Mouse (Mus musculus) ZHBTc4 (cell line): Measurements from ENCODE around the gene Dync1i2.
A peak's percentile ranks its signal among the peaks of the same experiment; 100 is the strongest.

ENCODE experiments used
- DNase-seq: peaks from one replicate; pipeline ENCODE4 v3.0.0-alpha.2; 2011; ENCODE audit warnings: low read depth, low spot score

Gene Dync1i2

DNA sequence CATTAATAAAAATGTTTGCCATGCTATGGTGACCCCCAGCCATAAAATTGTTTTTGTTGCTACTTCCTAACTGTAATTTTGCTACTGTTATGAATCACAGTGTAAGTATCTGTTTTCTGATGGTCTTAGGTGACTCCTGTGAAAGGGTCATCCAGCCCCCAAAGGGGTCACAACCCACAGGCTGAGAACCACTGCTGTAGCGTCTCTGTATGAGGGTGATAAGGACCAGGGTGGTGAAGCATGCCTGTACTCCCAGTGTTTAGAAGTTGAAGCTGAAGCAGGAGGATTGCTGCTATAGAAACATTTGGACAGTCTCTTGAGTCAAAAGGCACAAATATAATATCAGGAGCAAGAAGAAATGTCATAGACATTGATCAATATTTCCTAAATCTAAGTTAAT lies 57.8 kb downstream of the Dync1i2 start:
- DNase-seq, result no peak

GRCm38 (mm10) chr2:71270085-71270484 lies 58.6 kb downstream of the Dync1i2 start:
- DNase-seq, result no peak

- DNase-seq, result peak; percentile 34
Measured at GRCm38 (mm10) chr2:71273955-71274679, 62.6 kb downstream of the Dync1i2 start.

DNA sequence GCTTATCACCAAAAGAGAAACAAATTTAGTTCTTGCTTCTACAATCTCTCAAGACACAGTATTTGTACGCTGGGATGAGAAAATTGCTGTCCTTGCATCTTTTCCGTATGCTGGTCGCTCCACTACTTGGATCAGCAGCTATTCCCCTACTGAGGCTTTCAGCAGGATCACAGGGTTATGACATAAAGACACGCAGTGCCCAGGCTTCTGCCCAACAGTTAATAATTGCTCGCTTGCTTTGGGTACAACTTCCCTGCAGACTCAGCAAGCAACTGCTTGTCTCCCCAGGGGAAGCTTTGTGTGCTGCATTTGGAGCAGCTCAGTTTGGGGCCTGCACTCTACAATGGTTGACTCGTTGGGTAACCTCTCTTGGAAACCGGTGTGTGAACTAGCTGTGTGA lies 64.2 kb downstream of the Dync1i2 start:
- no peak for DNase-seq

DNA sequence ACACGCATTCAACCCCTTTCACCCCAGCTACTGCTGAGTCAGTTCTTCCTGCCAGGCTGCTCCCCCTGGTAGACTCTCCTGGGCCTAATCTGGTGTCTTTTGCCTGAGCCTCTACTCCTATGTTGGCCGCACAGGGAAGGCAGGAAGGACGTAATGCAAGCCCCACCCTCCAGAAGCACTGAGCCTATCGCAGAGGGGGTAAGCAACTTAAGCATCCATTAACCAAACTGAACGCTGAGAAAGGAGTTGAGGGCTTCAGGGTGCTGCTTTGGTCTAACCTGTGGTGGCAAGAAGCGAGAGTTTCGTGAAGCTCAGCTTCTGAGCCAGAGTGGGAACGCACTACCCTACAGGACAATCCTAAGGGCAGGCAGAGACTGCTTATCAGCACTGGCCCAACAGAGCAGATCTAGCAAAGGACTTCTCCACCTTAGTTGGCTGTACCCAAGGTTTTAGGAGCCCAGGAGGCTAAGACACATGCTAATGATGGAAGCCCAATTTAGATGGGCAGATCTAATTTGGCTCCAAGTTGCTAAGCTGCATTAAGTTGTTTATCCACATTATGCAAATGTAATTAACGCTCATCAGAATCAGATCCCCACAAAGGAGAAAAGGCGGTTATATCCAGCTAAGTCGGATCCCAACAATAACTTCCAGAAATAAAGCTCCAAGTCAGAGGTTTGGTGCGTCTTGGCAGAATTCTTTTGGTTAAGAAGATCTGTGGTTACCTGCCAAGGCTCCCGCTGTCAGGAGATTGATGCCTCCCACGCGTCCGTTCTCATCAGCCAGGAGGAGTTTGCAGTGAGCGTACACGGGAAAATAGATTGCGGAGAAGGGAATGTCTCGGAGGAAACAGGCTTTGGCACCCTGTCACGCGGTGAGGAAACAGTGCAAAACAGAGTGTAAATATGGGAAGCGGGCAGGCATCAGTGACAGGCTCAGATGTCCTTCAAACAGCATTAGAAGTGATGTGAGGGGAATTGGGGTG lies 67.6 kb downstream of the Dync1i2 start:
- peak; percentile 69 for DNase-seq

- no peak for DNase-seq
Measured at GRCm38 (mm10) chr2:71281981-71282380, 70.5 kb downstream of the Dync1i2 start.

- peak; percentile 36 for DNase-seq
Measured at GRCm38 (mm10) chr2:71290107-71290775, 78.7 kb downstream of the Dync1i2 start.

DNA sequence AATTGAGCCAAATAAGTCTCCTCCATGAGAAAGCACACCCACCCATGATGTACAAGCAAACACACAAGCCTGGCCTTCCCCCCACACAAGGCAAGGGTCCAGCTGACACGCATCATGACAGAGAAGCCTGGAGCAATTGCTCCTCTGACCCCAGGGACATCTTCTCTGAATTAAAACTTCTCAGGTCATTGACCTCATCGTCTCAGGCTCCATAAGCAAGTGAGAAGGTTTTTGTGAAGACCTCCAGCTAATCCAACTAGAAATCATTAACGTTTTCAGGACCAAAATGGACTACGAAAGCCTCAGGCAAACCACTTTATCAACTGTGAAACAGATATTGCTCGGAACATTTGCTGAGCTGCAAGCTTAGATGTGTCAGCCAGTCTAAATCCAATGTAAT lies 80.1 kb downstream of the Dync1i2 start:
- DNase-seq, result no peak

DNA sequence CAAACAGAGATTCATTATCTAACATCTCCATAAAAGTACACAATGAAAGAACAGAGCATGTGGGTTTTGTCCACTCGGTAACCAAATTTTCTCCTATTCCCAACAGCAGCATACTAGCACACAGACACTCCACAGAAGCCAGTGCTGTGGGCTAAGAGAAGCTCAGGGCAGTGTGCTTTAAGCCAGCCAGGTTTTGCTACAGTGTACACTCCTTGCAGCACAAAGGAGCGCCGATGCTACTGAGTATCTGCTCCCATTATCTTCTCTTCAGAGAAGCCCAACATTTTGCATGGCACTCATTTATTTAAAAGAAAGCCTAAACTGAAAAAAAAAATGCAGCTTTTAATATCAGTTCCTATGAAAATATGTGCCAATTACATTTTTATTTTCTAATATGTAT lies 82.5 kb downstream of the Dync1i2 start:
- no peak for DNase-seq

DNA sequence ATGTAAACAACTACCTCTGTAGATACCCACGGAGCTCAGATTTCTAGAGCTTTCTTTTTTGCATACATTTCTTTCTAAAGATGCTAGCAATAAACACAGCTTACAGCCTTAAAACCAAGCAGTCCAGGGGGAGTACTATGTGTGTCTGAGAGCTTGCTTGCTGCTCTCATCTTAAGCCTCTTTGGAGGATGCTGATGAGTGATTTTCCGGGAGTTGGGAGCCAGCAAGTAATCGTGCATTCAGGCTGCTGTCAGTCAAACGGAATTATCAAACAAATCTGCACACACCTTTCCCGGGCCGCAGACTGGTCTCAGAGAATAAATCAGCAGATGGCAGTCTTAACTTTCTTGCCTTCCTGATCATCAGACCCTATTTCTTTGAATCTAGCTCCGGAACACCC lies 83.0 kb downstream of the Dync1i2 start:
- no peak for DNase-seq

GRCm38 (mm10) chr2:71295844-71296243 lies 84.3 kb downstream of the Dync1i2 start:
- DNase-seq, result no peak

GRCm38 (mm10) chr2:71297501-71297900 lies 86.0 kb downstream of the Dync1i2 start:
- DNase-seq, result no peak

- no peak for DNase-seq
Measured at GRCm38 (mm10) chr2:71298729-71299128, 87.2 kb downstream of the Dync1i2 start.

DNA sequence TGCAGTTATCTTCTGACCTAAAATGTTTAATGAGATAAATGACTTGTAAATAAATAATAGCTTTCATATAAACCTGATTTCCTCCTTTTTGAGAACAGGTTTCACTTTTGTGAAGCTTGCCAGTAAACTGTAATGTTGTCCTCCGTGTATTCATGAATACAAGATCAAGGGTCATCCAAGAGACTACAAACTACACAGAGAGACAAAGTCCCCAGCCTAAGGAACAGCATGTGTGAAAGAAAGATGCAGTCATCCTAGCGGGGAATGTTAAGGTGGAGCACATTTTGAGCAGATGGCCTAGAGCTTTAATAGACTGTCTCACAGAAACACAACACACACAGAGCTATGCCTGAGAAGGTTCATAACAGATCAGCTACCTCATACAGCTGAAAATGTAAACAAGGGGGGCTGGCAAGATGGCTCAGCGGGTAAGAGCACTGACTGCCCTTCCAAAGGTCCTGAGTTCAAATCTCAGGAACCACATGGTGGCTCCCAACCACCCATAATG lies 90.7 kb downstream of the Dync1i2 start:
- DNase-seq, result no peak

DNA sequence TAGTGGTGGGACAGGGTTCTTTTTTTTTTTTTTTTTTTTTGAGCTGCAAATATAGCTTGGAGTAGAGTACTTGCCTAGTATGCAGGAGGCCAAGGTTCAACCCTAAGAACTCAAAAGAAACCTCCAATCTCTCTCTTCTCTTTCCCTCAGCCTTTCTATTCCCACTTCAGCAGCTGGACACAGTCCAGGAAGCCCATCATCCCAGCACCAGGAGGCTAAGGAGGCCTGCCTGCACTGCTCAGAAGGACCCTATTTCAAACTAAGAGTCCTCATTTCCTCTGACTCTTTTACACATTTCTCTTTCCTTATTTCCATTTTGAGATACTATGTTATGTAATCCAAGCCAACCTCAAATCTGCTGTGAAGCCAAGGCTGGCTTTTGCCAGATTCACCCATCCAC lies 91.7 kb downstream of the Dync1i2 start:
- DNase-seq, result no peak

GRCm38 (mm10) chr2:71304821-71305220 lies 93.3 kb downstream of the Dync1i2 start:
- DNase-seq, result no peak

DNA sequence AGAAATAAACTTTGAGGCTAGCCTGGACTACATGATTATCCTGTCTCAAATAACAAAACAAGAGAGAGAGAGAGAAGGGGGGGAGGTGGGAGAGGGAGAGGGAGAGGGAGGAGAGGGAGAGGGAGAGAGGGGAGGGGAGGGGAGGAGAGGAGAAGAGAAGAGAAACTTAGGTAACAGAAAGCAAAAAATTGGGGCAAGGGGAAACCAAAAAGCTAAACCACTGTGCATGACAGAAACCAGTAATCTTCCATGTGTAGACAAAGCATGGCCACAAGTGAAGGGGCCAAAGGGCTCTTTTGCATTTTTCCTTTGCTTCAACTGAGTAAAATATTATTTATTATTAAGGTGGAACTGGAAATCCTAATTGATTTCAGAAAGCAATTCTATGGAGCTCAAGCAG lies 94.9 kb downstream of the Dync1i2 start:
- DNase-seq, result no peak

- DNase-seq, result no peak
Measured at GRCm38 (mm10) chr2:71309726-71310125, 98.2 kb downstream of the Dync1i2 start.

DNA sequence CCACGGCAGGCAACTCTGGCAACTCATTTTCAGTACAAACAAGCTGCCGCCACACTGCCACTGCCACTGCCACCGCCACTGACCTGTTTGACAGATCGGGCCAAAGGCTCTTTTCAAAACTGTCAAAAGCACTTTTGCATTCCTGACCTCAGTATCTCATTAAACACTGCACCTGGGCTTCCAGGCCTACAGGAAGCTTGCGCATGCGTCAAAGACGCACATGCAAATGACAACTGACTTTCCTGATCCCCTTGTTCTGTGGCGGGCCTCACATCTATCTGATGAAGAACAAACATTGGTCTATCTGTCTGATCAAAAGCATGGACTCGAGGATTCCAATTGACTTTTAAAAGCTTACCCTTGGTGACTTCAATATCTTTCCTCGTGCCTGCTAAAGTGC lies 100.6 kb downstream of the Dync1i2 start:
- DNase-seq, result peak; percentile 44
